Mouse (Mus musculus) myocyte (in vitro differentiated cells): ENCODE results near the gene Lrrc49. TPM values are rescaled to one million over a fixed set of nuclear protein-coding genes. Genes with fewer than 3 reads are reported as not detected.

Experiments
- H3K27me3 ChIP-seq: one replicate; pipeline ENCODE4 v1.6.1; 2011; ENCODE audit not compliant: control insufficient read depth, insufficient read depth, insufficient read length
- H3K36me3 ChIP-seq: one replicate; pipeline ENCODE4 v1.6.1; 2011; ENCODE audit not compliant: control insufficient read depth, insufficient read depth
- H3K4me2 ChIP-seq: one replicate; pipeline ENCODE4 v1.6.1; 2011; ENCODE audit warnings: low read depth, control low read depth
- H3K4me3 ChIP-seq: one replicate; pipeline ENCODE4 v1.5.1; 2011; ENCODE audit warnings: mild to moderate bottlenecking, control low read depth, moderate library complexity
- H3K79me2 ChIP-seq: one replicate; pipeline ENCODE4 v1.6.1; 2011; ENCODE audit not compliant: control insufficient read depth, insufficient read depth
- H3ac ChIP-seq: one replicate; pipeline ENCODE4 v1.6.1; 2011; ENCODE audit not compliant: control insufficient read depth, insufficient read length
- CEBPB ChIP-seq: IDR thresholded peaks from 2 replicates; pipeline ENCODE4 v1.6.1; 2011; ENCODE audit warnings: mild to moderate bottlenecking, moderate library complexity; ENCODE audit not compliant: poor library complexity, insufficient read depth, severe bottlenecking
- E2F4 ChIP-seq: IDR thresholded peaks from one replicate; pipeline ENCODE4 v1.6.1; 2011; ENCODE audit warnings: mild to moderate bottlenecking, control low read depth, moderate library complexity; ENCODE audit not compliant: insufficient read depth
- MAX ChIP-seq: IDR thresholded peaks from one replicate; pipeline ENCODE4 v1.6.1; 2011; ENCODE audit warnings: low read depth, mild to moderate bottlenecking, control low read depth
- MYOD1 ChIP-seq, 3 experiments: IDR thresholded peaks; one replicate each; pipeline ENCODE4 v1.6.1; 2011; ENCODE audit warnings: control low read depth in 2 of 3, low read depth in 2 of 3, mild to moderate bottlenecking in 2 of 3, moderate library complexity in 1 of 3; ENCODE audit not compliant: insufficient read length in 2 of 3, control insufficient read depth in 1 of 3
- MYOG ChIP-seq, 3 experiments: IDR thresholded peaks; one replicate each; pipeline ENCODE4 v1.6.1; 2011; ENCODE audit warnings: control low read depth in 2 of 3, low read depth in 2 of 3, mild to moderate bottlenecking in 2 of 3; ENCODE audit not compliant: insufficient read length in 2 of 3, control insufficient read depth in 1 of 3, insufficient read depth in 1 of 3
- POLR2A ChIP-seq: IDR thresholded peaks from one replicate; pipeline ENCODE4 v1.6.1; 2011; ENCODE audit warnings: low read depth, mild to moderate bottlenecking, control low read depth, moderate library complexity; ENCODE audit not compliant: insufficient read length
- POLR2AphosphoS2 ChIP-seq: IDR thresholded peaks from one replicate; pipeline ENCODE4 v1.6.1; 2011; ENCODE audit warnings: low read depth, control low read depth; ENCODE audit not compliant: insufficient read length
- REST ChIP-seq: IDR thresholded peaks from one replicate; pipeline ENCODE4 v1.6.1; 2011; ENCODE audit warnings: mild to moderate bottlenecking, control low read depth, moderate library complexity; ENCODE audit not compliant: insufficient read depth, insufficient read length
- SRF ChIP-seq: IDR thresholded peaks from one replicate; pipeline ENCODE4 v1.6.1; 2011; ENCODE audit warnings: low read depth; ENCODE audit not compliant: control insufficient read depth, insufficient read length
- TCF12 ChIP-seq: IDR thresholded peaks from one replicate; pipeline ENCODE4 v1.6.1; 2011; ENCODE audit warnings: mild to moderate bottlenecking, control low read depth; ENCODE audit not compliant: poor library complexity, insufficient read depth, severe bottlenecking
- TCF3 ChIP-seq: IDR thresholded peaks from one replicate; pipeline ENCODE4 v1.6.1; 2011; ENCODE audit warnings: low read depth, control low read depth; ENCODE audit not compliant: insufficient read length
- USF1 ChIP-seq: IDR thresholded peaks from one replicate; pipeline ENCODE4 v1.6.1; 2011; ENCODE audit warnings: low read depth, mild to moderate bottlenecking, control low read depth, moderate library complexity
- polyA plus RNA-seq: library from polyadenylated mRNA; unstranded; fragments of >200 nt; fragmentation: generic; extraction: Trizol; gene quantifications from one replicate; pipeline ENCODE4 v1.2.1, GENCODE M21; 2012; ENCODE audit warnings: missing spikeins

Gene Lrrc49
- polyA plus RNA-seq, 1 experiment, result 5.8 TPM

DNA sequence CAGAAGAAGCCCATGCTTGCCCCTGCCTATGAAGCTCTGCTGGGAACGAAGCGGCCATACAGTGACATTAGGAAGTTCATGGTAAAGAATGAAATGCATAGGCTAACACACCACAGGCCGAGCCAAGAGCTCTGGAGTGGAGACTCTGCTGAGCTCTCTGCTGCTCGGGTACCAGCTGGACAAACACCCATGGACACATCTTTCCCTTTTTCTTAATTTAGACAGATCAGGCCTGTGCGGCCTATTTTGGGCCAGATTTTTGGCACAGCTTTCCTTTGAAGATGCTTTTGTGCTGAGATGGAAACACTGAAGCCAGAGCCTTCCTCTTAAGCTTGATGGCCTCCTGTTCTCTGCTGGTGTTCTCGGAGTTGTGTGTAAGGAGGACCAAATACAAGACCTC, 95.0 kb downstream of the Lrrc49 start:
- Histone ChIP-seq H3K4me3 (no peak overlapping the region), H3K79me2 (no peaks in the 10 kb centered on the region), H3K36me3 (peaks cover 8% of the 10 kb centered on the region), H3K4me2 (no peak overlapping the region), H3K27me3 (no peaks in the 10 kb centered on the region), H3ac (no peak overlapping the region)
- TF ChIP-seq USF1, result no peak
- TF ChIP-seq TCF3, result no peak
- TF ChIP-seq POLR2AphosphoS2, result no peak
- no peak for TF ChIP-seq MYOG (IDR thresholded peaks at IDR 0.05; ENCODE audit: control insufficient read depth in 1 of 3, insufficient read depth in 1 of 3, insufficient read length in 2 of 3, low read depth in 2 of 3)
- no peak for TF ChIP-seq MAX
- TF ChIP-seq SRF, result no peak
- TF ChIP-seq REST, result no peak
- TF ChIP-seq TCF12, result no peak

GRCm38 (mm10) chr9:60592363-60592762, 95.6 kb downstream of the Lrrc49 start:
- no peak for TF ChIP-seq TCF3
- no peak for TF ChIP-seq SRF
- no peak for TF ChIP-seq CEBPB
- no peak for TF ChIP-seq MYOG (IDR thresholded peaks at IDR 0.05; ENCODE audit: control insufficient read depth in 1 of 3, insufficient read depth in 1 of 3, insufficient read length in 2 of 3, low read depth in 2 of 3)
- no peak for TF ChIP-seq MYOD1 (IDR thresholded peaks at IDR 0.05; ENCODE audit: control insufficient read depth in 1 of 3, insufficient read length in 2 of 3, low read depth in 2 of 3)
- TF ChIP-seq POLR2A, result no peak
- no peak for TF ChIP-seq MAX
- no peak for TF ChIP-seq E2F4
- Histone ChIP-seq H3K27me3 (no peaks in the 10 kb centered on the region), H3K79me2 (no peaks in the 10 kb centered on the region), H3K4me2 (no peak overlapping the region), H3K36me3 (peaks cover 3% of the 10 kb centered on the region), H3ac (no peak overlapping the region), H3K4me3 (no peak overlapping the region)

GRCm38 (mm10) chr9:60590871-60591624, 96.9 kb downstream of the Lrrc49 start:
- no peak overlapping the region for H3K4me3 ChIP-seq
- no peak overlapping the region for H3K4me2 ChIP-seq
- no peaks in the 10 kb centered on the region for H3K27me3 ChIP-seq
- no peak overlapping the region for H3ac ChIP-seq
- H3K79me2 ChIP-seq, result no peaks in the 10 kb centered on the region
- TF ChIP-seq POLR2AphosphoS2, result no peak
- no peaks in the 10 kb centered on the region for H3K36me3 ChIP-seq

DNA sequence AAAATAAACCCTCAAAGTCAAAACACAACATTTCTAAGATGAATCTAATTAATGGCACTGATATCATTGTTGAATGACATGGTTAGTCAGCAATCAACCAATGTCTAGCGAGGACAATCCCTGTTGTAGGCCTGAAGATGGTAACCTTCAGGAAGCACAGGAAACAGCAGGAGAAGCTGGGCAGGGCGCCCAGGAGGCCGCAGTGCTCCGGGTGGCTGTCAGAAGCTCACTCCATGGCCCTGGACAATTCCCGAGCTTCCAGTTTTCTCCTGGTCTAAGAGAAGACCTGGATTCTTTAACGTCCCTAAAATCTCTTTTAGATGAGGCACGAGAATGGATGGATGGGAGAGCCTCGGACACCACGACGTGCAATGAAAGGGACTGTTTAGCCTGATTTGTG, 99.0 kb downstream of the Lrrc49 start:
- Histone ChIP-seq H3K27me3 (no peaks in the 10 kb centered on the region), H3K4me3 (no peak overlapping the region), H3K36me3 (no peaks in the 10 kb centered on the region), H3K4me2 (no peak overlapping the region), H3ac (no peak overlapping the region), H3K79me2 (no peaks in the 10 kb centered on the region)
- TF ChIP-seq POLR2A (no peak), TCF12 (no peak), MAX (no peak), SRF (no peak), USF1 (no peak), REST (no peak)

DNA sequence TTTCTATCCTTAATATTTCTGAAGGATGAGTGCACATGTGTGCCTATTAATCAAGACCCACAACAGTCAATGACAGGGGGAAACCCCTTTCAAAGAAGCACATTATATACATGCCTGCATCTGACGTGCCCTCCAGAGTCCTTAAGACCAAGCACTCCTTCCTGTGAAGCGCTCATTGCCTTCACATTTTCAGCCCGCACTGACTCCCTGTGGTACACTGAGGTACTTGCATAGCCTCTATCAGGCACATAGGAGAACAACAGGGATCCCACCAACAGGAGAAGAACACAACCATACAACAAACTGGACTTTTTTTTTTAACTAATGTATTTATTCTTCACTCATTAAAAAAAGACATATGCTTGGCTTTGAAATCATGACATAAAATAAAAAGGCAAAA, 101.0 kb downstream of the Lrrc49 start:
- Histone ChIP-seq H3K4me2 (no peak overlapping the region), H3K4me3 (no peak overlapping the region), H3K36me3 (no peaks in the 10 kb centered on the region), H3K79me2 (no peaks in the 10 kb centered on the region), H3K27me3 (no peaks in the 10 kb centered on the region), H3ac (no peak overlapping the region)
- TF ChIP-seq TCF12 (no peak), MYOG (IDR thresholded peaks at IDR 0.05; ENCODE audit: control insufficient read depth in 1 of 3, insufficient read depth in 1 of 3, insufficient read length in 2 of 3, low read depth in 2 of 3) (no peak), E2F4 (no peak), TCF3 (no peak), MAX (no peak)

DNA sequence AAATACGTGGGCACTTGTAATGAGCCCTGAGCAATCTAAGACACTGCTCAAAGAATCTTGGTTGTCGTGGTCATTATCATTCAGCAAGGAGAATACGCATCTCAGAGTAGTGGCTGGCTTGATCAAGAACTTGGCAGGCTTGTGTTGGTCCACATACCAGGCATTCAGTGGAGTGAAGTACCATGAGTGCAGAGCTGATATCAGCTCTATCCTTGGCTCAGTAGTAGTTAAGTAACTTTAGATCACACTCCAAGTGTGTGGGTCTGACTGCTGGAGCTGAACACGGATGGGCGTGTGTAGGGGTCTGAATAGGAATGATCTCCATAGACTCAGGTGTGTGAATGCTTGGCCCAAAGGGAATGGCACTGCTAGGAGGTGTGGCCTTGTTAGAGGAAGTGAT, 102.8 kb downstream of the Lrrc49 start:
- no peaks in the 10 kb centered on the region for H3K27me3 ChIP-seq
- TF ChIP-seq E2F4 (no peak), MYOD1 (IDR thresholded peaks at IDR 0.05; ENCODE audit: control insufficient read depth in 1 of 3, insufficient read length in 2 of 3, low read depth in 2 of 3) (no peak), USF1 (no peak), SRF (no peak), MAX (no peak), TCF3 (no peak), REST (no peak), POLR2AphosphoS2 (no peak), TCF12 (no peak), POLR2A (no peak)

More for the DNA sequence above, 102.8 kb downstream of the Lrrc49 start:
- H3K4me3 ChIP-seq, result no peak overlapping the region
- H3K4me2 ChIP-seq, result no peak overlapping the region
- no peaks in the 10 kb centered on the region for H3K79me2 ChIP-seq
- H3ac ChIP-seq, result no peak overlapping the region
- no peaks in the 10 kb centered on the region for H3K36me3 ChIP-seq
